Mouse (Mus musculus) frontal cortex, postnatal 14 days (tissue): ENCODE data around the gene Adamts8.

Source experiments
- DNase-seq, 2 experiments: peaks; one replicate each; pipeline ENCODE4 v3.0.0; 2022; ENCODE audit warnings: low spot score in 2 of 2

Adamts8 gene

GRCm38 (mm10) chr9:30922197-30922894, 20.0 kb upstream of the Adamts8 start, which contains the start of gene Adamts15:
Gene Adamts15, minus strand, starts transcription at chr9:30922452.
- DNase-seq, result peak in 1 of 2 experiments; percentile 37

- DNase-seq, result no peak
These were observed 13.6 kb upstream of the Adamts8 start for GRCm38 (mm10) chr9:30928759-30929158.

GRCm38 (mm10) chr9:30932346-30932745, 10.0 kb upstream of the Adamts8 start:
- DNase-seq, result no peak

- no peak for DNase-seq
These were observed 7.5 kb upstream of the Adamts8 start for GRCm38 (mm10) chr9:30934827-30935226.

GRCm38 (mm10) chr9:30936674-30937438, 5.5 kb upstream of the Adamts8 start:
- DNase-seq, result peak in 1 of 2 experiments; percentile 57

GRCm38 (mm10) chr9:30940328-30940727, 2.0 kb upstream of the Adamts8 start:
- peak; percentile 80 to 95 for DNase-seq

GRCm38 (mm10) chr9:30943341-30943740, 979 bp downstream of the Adamts8 start:
- DNase-seq, result no peak

- no peak for DNase-seq
These were observed 1.9 kb downstream of the Adamts8 start for GRCm38 (mm10) chr9:30944234-30944633.

DNA sequence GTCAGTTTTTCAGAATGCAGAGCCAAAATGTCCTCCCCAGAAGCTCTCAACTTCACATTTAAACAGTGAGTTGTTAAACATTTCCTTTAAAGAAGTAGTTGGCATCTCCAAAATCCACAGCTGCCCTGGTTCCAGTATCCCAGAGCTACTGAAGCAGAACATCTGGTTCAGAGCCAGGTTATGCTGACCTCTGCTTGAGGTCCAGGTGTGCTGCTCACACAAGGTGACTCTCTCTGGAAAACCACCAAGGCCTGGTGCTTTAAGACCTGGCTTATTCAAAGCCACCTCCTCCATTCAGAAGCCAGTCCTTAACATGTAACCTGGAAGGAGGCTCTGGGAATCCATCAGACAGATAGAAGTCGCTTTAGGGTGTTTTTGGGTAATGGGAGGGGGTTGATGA, 2.9 kb downstream of the Adamts8 start:
- no peak for DNase-seq

DNA sequence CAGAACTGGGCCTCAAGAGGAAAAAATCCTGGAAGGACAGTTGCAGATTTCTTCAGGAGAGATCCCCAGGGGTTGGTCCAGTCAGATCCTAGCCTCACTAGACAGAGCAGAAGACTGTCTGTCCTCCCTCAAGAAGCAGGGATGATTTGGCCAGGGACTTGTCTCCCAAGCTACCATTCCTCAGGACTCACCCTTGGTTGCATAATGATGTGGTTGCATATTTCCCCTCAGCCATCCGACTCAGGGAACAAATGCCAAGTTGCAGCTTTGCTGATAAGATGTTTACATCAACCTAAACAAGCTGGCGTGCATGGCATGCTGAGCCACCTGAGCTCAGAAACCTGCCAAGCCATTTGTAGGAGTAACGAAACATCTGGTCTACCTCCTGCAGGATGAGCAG, 7.1 kb downstream of the Adamts8 start:
- no peak for DNase-seq

GRCm38 (mm10) chr9:30949971-30950370, 7.6 kb downstream of the Adamts8 start:
- DNase-seq, result no peak

DNA sequence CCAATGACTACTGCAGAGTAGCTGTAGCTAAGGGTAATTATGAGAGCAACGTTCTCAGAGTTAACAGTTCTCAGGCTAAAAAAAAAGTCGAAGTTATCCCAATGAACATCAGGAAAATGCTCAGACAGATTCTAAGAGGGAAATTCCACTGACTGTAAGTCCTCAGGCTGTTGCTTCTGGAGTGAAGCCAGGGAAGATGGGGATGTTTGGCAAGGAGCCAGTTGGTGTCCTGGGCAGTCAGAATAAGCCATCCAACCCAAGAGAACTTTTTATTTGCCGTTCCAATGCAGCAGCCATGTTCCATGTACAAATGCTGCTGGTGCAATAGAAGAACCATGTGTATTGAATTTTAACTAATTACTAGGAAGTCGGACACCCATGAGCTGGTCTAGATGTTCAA, 8.2 kb downstream of the Adamts8 start:
- DNase-seq, result no peak

- no peak for DNase-seq
These were observed 9.1 kb downstream of the Adamts8 start for GRCm38 (mm10) chr9:30951461-30951860.

DNA sequence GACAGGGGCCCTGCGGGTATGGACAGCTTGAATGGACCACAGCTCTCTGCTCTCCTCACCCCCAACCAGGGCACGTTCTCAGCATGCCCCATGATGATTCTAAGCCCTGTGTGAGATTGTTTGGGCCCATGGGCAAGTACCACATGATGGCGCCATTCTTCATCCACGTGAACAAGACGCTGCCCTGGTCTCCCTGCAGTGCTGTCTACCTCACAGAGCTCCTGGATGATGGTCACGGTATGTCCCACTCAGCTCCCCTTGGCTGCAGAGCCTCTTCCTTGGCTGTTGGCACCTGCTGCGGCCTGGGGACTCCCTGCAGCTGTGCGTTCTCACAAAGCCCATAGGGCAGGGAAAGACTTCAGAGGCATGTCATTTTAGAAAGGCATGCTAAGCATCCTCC, 10.9 kb downstream of the Adamts8 start:
- DNase-seq, result no peak

GRCm38 (mm10) chr9:30955246-30955645, 12.9 kb downstream of the Adamts8 start:
- no peak for DNase-seq

DNA sequence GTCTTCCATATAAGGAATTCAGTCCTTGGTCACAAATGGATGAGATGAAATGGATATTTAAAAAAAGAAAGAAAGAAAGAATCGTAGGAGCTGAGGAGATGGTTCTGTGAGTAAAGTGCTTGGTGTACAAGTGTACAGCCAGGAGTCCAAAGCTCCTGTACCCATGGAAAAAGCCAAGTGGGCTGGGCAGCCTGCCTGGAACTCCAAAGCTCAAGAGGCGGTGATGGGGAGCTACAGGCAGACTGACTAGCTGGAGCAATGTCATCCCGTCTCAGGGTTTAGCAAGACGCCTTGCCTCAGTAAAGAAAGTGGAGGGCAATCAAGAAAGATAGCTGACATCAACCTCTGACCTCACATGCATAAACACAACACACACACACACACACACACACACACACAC, 21.4 kb downstream of the Adamts8 start:
- no peak for DNase-seq

DNA sequence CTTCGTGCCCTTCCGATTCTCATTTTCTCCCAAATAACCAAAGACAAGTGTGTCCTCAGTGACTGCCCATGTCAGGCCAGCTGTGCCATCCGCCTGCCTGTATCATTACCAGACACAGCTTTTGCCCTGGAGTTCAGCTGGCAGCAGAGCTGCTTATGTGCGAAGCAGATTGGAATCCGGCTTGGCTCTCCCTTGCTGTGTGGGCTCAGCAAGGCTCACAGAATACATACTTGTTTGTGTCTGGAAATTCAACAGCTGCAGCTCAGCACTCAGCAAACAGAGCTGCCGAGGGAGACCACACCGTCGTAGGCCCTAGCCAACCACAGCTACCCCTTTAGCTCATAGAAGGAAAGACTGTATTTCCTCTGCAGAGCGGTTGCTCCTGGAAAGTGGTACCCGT, 22.3 kb downstream of the Adamts8 start:
- DNase-seq, result peak; percentile 15 to 20

DNA sequence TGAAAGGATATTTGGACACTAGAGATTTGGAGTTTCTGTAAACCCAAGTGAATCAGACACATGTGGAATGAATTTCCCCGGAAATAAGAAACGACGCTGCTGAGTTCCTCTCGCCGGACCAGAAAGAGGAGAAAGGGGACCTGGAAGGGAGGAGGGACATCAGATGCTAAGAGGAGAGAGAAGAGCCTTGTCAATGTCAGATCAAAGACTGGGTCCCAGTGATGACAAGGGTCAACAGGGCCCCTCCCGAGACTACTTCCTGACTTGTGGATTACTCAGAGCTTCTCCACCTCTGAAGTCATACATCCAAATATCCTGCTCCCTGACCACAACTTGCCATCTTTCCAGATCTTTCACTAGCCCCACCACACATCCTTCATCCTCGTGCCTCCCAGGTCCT, 24.5 kb downstream of the Adamts8 start:
- no peak for DNase-seq

DNA sequence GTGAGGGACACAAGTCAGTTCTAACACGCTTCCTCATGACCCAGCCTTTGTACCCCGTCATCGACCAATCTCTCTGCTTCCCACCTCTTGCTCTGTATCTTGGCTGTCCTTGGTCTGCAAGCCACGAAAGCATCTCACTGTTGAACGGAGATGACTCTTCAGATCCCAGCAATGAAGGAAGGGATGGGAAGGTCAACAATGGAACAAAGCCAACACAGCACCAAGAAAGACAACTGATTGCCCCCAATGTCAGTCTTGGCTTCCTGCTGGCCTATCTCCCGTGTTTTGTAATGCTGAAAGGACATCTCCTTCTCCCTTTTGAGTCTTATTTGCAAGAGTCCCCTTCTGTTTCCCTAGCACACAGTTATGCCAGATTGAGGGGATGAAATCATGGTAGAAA, 25.8 kb downstream of the Adamts8 start:
- no peak for DNase-seq

GRCm38 (mm10) chr9:30970001-30970400, 27.6 kb downstream of the Adamts8 start:
- DNase-seq, result no peak

GRCm38 (mm10) chr9:30971967-30972366, 29.6 kb downstream of the Adamts8 start:
- DNase-seq, result no peak

GRCm38 (mm10) chr9:30976339-30977023, 34.1 kb downstream of the Adamts8 start:
- DNase-seq, result no peak

DNA sequence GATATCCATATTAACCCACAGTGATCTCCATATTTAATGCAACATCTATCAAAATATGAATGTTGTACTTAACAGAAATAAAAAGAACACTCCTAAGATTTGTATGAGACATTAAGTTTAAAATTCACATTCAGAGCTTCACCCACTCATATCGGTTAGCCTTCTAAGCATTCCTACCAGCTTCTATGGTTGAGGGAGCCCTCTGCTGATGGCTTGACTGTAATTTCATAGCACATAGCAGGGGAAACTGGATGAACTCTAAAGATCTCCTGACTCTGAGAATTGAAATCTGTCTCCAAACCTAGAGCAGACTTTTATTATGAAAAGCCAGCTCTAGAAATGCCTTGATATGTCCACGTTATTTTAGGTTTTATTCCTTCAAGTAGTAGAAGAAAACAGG, 38.1 kb downstream of the Adamts8 start:
- DNase-seq, result no peak
